Mouse (Mus musculus) brain, embryonic 14.5 days (tissue): Measurements from ENCODE around the gene 6820408C15Rik.

Source experiments
- CTCF ChIP-seq: fragments of 200-500 bp; IDR thresholded peaks from 2 replicates; pipeline ENCODE4 v1.5.1; 2012; ENCODE audit warnings: inconsistent platforms, mild to moderate bottlenecking, moderate library complexity, borderline replicate concordance; ENCODE audit not compliant: insufficient read depth, insufficient read length; ENCODE audit errors: extremely low read depth
- POLR2A ChIP-seq: fragments of 200-500 bp; IDR thresholded peaks from 2 replicates; pipeline ENCODE4 v1.6.1; 2012; ENCODE audit warnings: mild to moderate bottlenecking, inconsistent platforms, borderline replicate concordance; ENCODE audit not compliant: poor library complexity, insufficient read depth, insufficient read length, severe bottlenecking; ENCODE audit errors: extremely low read depth

- TF ChIP-seq POLR2A = no peak
- TF ChIP-seq CTCF = no peak
Observed at GRCm38 (mm10) chr2:152413765-152414584, 1.4 kb upstream of the 6820408C15Rik start.
